Mouse (Mus musculus) gastrocnemius, adult 18-20 months (tissue): ENCODE data around the gene Selenbp1. TPM values are rescaled to one million over a fixed set of nuclear protein-coding genes. Genes with fewer than 3 reads are reported as not detected.

Experiments
- DNase-seq: peaks from one replicate; pipeline ENCODE4 v3.0.0; 2021; ENCODE audit warnings: low spot score
- total RNA-seq, 2 experiments: library from RNA; stranded (reverse); gene quantifications; 2 replicates each; pipeline ENCODE4 v1.2.3; 2021

Selenbp1 gene
- total RNA-seq, 2 experiments from 2014 or later, result 17.5 to 23.1 TPM

DNA sequence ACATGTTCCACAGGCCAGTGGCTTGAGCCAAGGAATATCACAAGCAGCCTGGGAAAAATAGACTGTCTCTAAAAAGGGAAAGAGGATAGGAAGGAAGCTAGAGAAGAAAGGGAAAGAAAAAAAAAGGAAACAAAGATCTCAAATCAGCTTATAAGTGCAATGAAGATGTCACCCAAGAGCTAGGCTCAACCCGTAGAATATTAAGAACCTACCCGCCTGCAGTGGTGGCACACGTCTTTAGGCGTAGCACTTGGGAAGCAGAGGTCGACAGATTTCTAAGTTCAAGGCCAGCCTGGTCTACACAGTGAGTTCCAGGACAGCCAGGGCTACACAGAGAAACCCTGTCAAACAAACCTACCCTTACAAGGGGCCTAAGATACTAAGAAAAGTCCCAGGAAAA is 40.8 kb downstream of the Selenbp1 start:
- DNase-seq, result no peak

DNA sequence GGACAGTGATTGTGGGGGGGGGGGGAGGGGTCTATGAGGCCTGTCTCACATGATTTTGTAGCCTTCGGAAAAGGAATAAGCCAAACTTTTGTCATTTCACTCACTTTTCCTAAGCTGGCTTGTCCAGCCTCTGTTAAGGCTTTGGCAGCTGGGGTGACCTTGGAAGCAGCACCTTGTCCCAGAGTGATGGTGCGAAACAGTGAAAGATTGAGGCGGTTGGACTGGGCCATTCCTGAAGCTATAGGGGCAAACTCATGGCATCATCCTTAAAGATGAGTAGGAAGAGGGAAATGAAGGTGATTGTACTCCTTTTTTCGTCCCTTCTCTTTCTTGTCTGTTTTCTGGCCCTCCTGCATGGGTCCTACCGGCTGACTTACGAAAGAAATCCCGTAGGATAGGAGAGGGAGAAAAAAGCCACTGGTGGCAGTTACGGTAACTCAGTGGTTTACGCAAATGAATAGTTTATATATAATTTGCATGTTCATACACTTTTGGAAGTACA is 41.2 kb downstream of the Selenbp1 start:
- no peak for DNase-seq

- peak; percentile 91 for DNase-seq
Observed at GRCm38 (mm10) chr3:94974528-94975422, 41.9 kb downstream of the Selenbp1 start, which contains the start of gene Pi4kb. Pi4kb (plus strand) TSS chr3:94974731.

- DNase-seq, result no peak
Observed at GRCm38 (mm10) chr3:94984312-94984711, 51.5 kb downstream of the Selenbp1 start.

DNA sequence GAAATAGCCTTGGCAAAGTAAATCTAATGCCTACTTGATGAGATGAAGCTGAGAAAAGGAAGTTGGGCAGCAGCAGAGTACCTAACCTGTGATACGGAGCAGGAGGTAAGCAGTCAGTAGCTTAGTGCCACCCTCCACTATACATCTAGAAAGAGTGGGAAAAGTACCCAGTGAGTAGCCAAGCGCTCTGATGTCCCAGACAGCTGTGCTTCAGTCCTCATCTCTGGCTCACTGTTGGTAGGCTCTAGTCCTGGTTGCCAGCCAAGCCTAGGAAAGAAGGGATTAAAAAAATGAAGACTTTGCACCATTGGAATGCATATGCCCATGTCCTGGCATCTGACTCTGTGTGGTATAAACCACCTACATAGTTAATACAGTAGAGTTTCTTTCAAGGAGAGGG is 52.7 kb downstream of the Selenbp1 start:
- DNase-seq, result no peak

DNA sequence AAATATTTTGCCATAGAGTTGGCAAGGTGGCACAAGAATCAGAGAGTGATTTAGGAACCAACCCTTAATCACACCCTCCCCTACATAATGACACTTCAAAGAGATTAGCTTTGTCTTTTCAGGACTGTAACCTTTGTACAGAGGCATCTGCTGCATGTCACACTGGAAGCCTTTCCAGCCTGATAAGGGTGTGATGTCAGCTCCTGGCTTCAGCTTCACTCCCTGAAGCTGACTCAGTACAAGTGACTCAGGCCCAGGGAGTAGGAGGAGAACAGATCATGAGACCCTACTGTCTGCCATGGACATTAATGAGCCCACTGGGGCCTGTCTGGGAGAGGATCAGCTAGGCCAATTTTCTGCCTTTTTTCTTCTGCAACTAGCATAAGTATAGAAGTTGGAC is 54.7 kb downstream of the Selenbp1 start:
- peak; percentile 83 for DNase-seq

DNA sequence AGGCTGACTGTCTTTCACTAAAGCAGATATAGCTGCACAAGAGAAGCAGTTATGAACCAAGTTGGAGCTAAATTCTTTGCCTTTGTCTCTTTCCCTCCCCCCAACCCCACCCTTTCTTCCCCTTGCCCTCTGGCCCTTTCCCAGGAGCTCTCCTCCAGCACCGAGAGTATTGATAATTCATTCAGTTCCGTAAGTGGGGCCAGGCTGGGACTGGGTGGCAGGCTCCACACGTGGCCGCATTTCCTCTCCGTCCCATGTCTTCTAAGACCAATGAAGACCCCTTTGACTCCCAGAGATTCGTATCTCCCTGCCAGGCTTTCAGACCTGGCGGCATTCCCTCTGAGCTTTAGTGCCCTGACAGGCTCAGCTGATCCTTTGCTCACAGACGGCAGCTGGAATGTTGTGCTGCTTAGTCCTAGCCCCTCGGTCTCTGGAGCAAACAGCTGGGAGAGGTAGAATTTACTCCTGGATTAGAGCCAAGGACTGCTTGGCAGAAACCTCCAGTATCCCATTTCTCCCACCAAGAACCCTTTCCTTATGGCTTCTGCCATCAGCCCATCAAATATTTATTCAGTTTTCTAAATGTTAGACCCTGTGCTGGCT is 56.4 kb downstream of the Selenbp1 start:
- DNase-seq, result peak; percentile 63

Other genes with a start within 250 kb of the Selenbp1 start
- gene Selenbp2, start 239.5 kb upstream of the Selenbp1 start, total RNA-seq, result 1 to 10 TPM; 1.9 to 3.7 TPM
- under 1 TPM; 0.05 to 0.14 TPM for gene Cgn, start 146.6 kb upstream of the Selenbp1 start, total RNA-seq
- gene Pogz, start 95.5 kb upstream of the Selenbp1 start, total RNA-seq, result 10 to 100 TPM; 13.0 to 16.4 TPM
- gene Psmb4, start 46.1 kb upstream of the Selenbp1 start, total RNA-seq, result 100 to 1,000 TPM; 173 to 201 TPM
- gene Rfx5, start 21.0 kb downstream of the Selenbp1 start, total RNA-seq, result 1 to 10 TPM; 2.9 to 6.3 TPM
- 10 to 100 TPM; 16.8 to 19.0 TPM for gene Pi4kb, start 41.7 kb downstream of the Selenbp1 start, total RNA-seq
- 10 to 100 TPM; 13.2 to 14.9 TPM for gene Zfp687, start 82.4 kb downstream of the Selenbp1 start, total RNA-seq
- gene Psmd4, start 109.6 kb downstream of the Selenbp1 start, total RNA-seq, result 100 to 1,000 TPM; 222 to 224 TPM
- gene Pip5k1a, start 173.9 kb downstream of the Selenbp1 start, total RNA-seq, result 10 to 100 TPM; 21.7 to 31.8 TPM
- 10 to 100 TPM; 64.3 to 85.5 TPM for gene Vps72, start 178.0 kb downstream of the Selenbp1 start, total RNA-seq
- gene Tmod4, start 191.4 kb downstream of the Selenbp1 start, total RNA-seq, result 100 to 1,000 TPM; 663 to 722 TPM
- 10 to 100 TPM; 34.6 to 46.5 TPM for gene Scnm1, start 201.0 kb downstream of the Selenbp1 start, total RNA-seq
- gene Lysmd1, start 201.0 kb downstream of the Selenbp1 start, total RNA-seq, result 1 to 10 TPM; 6.3 to 6.6 TPM
- gene Tnfaip8l2, start 209.3 kb downstream of the Selenbp1 start, total RNA-seq, result under 1 TPM; 0.27 to 0.55 TPM
- 100 to 1,000 TPM in 1 of 2 experiments, 10 to 100 TPM in 1; 75.9 to 111 TPM for gene Sema6c, start 227.4 kb downstream of the Selenbp1 start, total RNA-seq